Mouse (Mus musculus): Measurements from ENCODE around the gene Zfp9. TPM values are rescaled to one million over a fixed set of nuclear protein-coding genes. Genes with fewer than 3 reads are reported as not detected.
A peak's percentile ranks its signal among the peaks of the same experiment; 100 is the strongest.

Zfp9 gene
- polyA plus RNA-seq, 1 experiment from 2014 or later: 7.6 TPM

GRCm38 (mm10) chr6:118426666-118427065, 52.5 kb downstream of the Zfp9 start:
- Histone ChIP-seq H3K36me3 (peaks cover 47% of the 10 kb centered on the region), H3K4me1 (no peaks in the 10 kb centered on the region), H3K27me3 (ENCODE audit: low read depth, poor library complexity, severe bottlenecking) (no peaks in the 10 kb centered on the region), H3K27ac (replicated peaks) (no peak overlapping the region), H3K4me3 (no peak overlapping the region), H3K9me3 (replicated peaks) (peaks cover 14% of the 10 kb centered on the region)
- no peak for DNase-seq (ENCODE audit: low spot score)
- WGBS: 84% methylated on average over 1 of the region's 1 CpGs

DNA sequence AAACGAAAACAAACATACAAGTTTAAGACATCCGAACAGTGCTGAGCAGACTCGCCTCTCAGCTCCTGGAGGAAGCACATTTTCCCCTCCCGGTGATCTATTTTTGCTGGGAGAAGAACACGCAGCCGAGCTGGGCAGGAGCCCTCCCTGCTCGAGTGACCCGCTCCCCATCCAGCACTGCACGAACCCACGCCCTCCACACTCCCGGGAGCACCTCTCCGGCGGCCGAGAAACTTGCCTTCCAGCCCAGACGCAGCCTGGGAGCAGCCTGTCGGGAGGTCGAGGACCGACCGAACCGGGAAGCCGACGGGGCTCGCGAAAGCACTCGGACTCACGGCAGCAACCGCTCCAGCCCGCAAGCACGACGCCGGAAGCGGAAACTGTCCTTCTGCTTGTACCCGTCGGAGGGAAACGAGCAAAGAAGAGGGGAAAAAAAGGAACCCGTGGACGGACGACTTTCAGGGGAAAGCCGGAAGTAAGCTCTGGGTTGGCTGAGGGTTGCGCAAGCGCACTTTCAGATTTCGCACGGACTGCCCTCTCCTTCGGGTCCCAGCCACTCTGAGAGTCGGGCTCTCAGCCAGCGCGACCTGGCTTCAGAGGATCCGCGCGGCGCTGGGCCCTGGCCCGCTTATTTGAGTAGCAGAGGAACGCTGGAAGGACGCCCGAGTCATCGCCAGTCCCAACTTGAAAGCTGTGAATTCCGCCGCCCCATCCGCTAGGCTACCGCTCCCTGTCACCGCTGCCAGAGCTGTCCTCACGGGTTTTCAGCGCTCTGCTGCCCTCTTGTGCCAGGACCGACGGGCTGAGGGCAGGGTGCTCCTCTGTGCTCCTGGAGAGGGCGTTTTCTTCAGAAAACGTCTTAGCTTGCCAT, 59.8 kb downstream of the Zfp9 start, which contains the start of gene Bms1:
Gene Bms1, minus strand, starts transcription at position 425 of the 871 bp plus-strand sequence.
- H3K4me3 ChIP-seq: peak within 1 kb of the TSS; percentile 97
- H3K4me1 ChIP-seq: peaks cover 16% of the 10 kb centered on the region
- under 1% methylated on average over 67 of the region's 67 CpGs for WGBS
- no peaks in the 10 kb centered on the region for H3K9me3 ChIP-seq (replicated peaks)
- H3K27ac ChIP-seq (replicated peaks): peak within 1 kb of the TSS; percentile 89
- DNase-seq (ENCODE audit: low spot score): peak; percentile 93
- no peaks in the 10 kb centered on the region for H3K27me3 ChIP-seq (ENCODE audit: low read depth, poor library complexity, severe bottlenecking)
- H3K36me3 ChIP-seq: peaks cover 33% of the 10 kb centered on the region

Small RNAs within 50 kb of the gene (microRNA-seq; reads per million reads assigned to microRNA genes)
- gene Gm25953: not detected

Other genes with a start within 250 kb of the Zfp9 start
- 48.0 and 48.7 TPM in 2 replicates for gene Bms1, start 59.8 kb downstream of the Zfp9 start, polyA plus RNA-seq (2016; fragmentation: Nextera tagmentation; extraction: Ambion mirVana)
- gene Zfp248, start 23.8 kb downstream of the Zfp9 start, polyA plus RNA-seq (2016; fragmentation: Nextera tagmentation; extraction: Ambion mirVana): 9.8 and 11.0 TPM in 2 replicates
- gene Ankrd26, start 82.9 kb upstream of the Zfp9 start, polyA plus RNA-seq (2016; fragmentation: Nextera tagmentation; extraction: Ambion mirVana): 17.5 and 20.6 TPM in 2 replicates